Mouse (Mus musculus) kidney, adult 2 months (tissue): ENCODE data around the gene Cdh13.

Experiments
- CTCF ChIP-seq: fragments of 200-500 bp; conservative IDR thresholded peaks from 2 replicates; pipeline ENCODE4 v1.5.1; 2011; ENCODE audit warnings: low read depth, mild to moderate bottlenecking, control low read depth, low read length, moderate library complexity, mixed read lengths; ENCODE audit not compliant: insufficient read depth, insufficient read length
- POLR2A ChIP-seq: fragments of 200-500 bp; IDR thresholded peaks from one replicate; pipeline ENCODE4 v1.6.1; 2011; ENCODE audit warnings: low read depth, low read length, control low read depth

- TF ChIP-seq POLR2A: no peak
- no peak for TF ChIP-seq CTCF
Observed at GRCm38 (mm10) chr8:118350136-118350535, 66.6 kb downstream of the Cdh13 start.
